Mouse (Mus musculus): ENCODE measurements around the gene Nsd1.
"Not testable (repeated sequence)": the region's sequence is repeated elsewhere in the genome, so short reads cannot be mapped to it uniquely, and the experiment has no call there.

- TF ChIP-seq CTCF (conservative IDR thresholded peaks at IDR 0.05; ENCODE audit: insufficient read depth, insufficient read length, low read depth, low read length); POLR2A (IDR thresholded peaks at IDR 0.05; ENCODE audit: low read depth, low read length): not testable (repeated sequence)
Measured at GRCm38 (mm10) chr13:55187062-55187461, 22.5 kb upstream of the Nsd1 start.
